Mouse (Mus musculus): Measurements from ENCODE around the gene Pde3a.

- TF ChIP-seq SRF (IDR thresholded peaks at IDR 0.05; ENCODE audit: control insufficient read depth, insufficient read length, low read depth), result no peak
- TF ChIP-seq POLR2A (IDR thresholded peaks at IDR 0.05; ENCODE audit: insufficient read length, low read depth), result no peak
- no peak for TF ChIP-seq E2F4 (IDR thresholded peaks at IDR 0.05; ENCODE audit: insufficient read depth)
- TF ChIP-seq MAX (IDR thresholded peaks at IDR 0.05; ENCODE audit: low read depth), result no peak
- no peak for TF ChIP-seq MYOG (IDR thresholded peaks at IDR 0.05; ENCODE audit: control insufficient read depth in 1 of 3, insufficient read depth in 1 of 3, insufficient read length in 2 of 3, low read depth in 2 of 3)
- no peak for TF ChIP-seq TCF12 (IDR thresholded peaks at IDR 0.05; ENCODE audit: insufficient read depth, poor library complexity, severe bottlenecking)
These were observed 274.9 kb downstream of the Pde3a start, which contains the start of gene Slco1c1 for GRCm38 (mm10) chr6:141523747-141524640.

Data from myocyte (in vitro differentiated cells).